In genomic region chr7:127479318-127480225, GRCm38 (mm10) we compare ENCODE assay signal across 8 mouse cellular contexts. TPM values are rescaled to one million over a fixed set of nuclear protein-coding genes. Genes with fewer than 3 reads are reported as not detected.
DNase-seq lines count a peak whose midpoint lies in the region; ATAC-seq and TF ChIP-seq lines count a peak whose summit lies in the region.

No protein-coding gene starts in this region.

- no peak for TF ChIP-seq CTCF in cerebellum, adult 2 months (IDR thresholded peaks at IDR 0.05; ENCODE audit: borderline replicate concordance, insufficient read depth, low read depth, low read length)
- TF ChIP-seq CTCF in G1E (IDR thresholded peaks at IDR 0.05; ENCODE audit: low read depth, low read length), result no peak

- H3K9me3 ChIP-seq in G1E (replicated peaks), result no peaks in the 10 kb centered on the region
- H3K9me3 ChIP-seq in forebrain, embryonic 15.5 days, result no peaks in the 10 kb centered on the region
- H3K9me3 ChIP-seq in intestine, embryonic 16.5 days (ENCODE audit: control insufficient read depth, low read length), result no peaks in the 10 kb centered on the region
- H3K9me3 ChIP-seq in stomach, embryonic 16.5 days (replicated peaks; ENCODE audit: control insufficient read depth, low read length), result no peaks in the 10 kb centered on the region

- peak overlapping the region; percentile 92 for H3K27ac ChIP-seq in cerebellum, adult 2 months (ENCODE audit: insufficient read depth, low read length)
- H3K27ac ChIP-seq in forebrain, embryonic 15.5 days (replicated peaks), result peak overlapping the region; percentile 99
- H3K27ac ChIP-seq in intestine, embryonic 16.5 days (ENCODE audit: low read length), result peak overlapping the region; percentile 98
- peak overlapping the region; percentile 99 for H3K27ac ChIP-seq in stomach, embryonic 16.5 days (ENCODE audit: low read length)

- 1% methylated on average over 47 of the region's 48 CpGs for WGBS in cerebellum, adult 2 months
- 6% methylated on average over 48 of the region's 48 CpGs for WGBS in forebrain, embryonic 15.5 days
- WGBS in intestine, embryonic 16.5 days, result 4% methylated on average over 47 of the region's 48 CpGs
- 3% methylated on average over 48 of the region's 48 CpGs for WGBS in stomach, embryonic 16.5 days

- H3K36me3 ChIP-seq in G1E (replicated peaks), result peaks cover 79% of the 10 kb centered on the region
- peaks cover 54% of the 10 kb centered on the region for H3K36me3 ChIP-seq in forebrain, embryonic 15.5 days
- peaks cover 25% of the 10 kb centered on the region for H3K36me3 ChIP-seq in intestine, embryonic 16.5 days (ENCODE audit: control insufficient read depth, insufficient read depth, low read length)
- H3K36me3 ChIP-seq in stomach, embryonic 16.5 days (ENCODE audit: control insufficient read depth, insufficient read depth, low read length), result peaks cover 23% of the 10 kb centered on the region

- H3K4me2 ChIP-seq in forebrain, embryonic 15.5 days (replicated peaks), result peak overlapping the region; percentile 87
- peak overlapping the region; percentile 95 for H3K4me2 ChIP-seq in intestine, embryonic 16.5 days (ENCODE audit: low read depth, low read length)
- peak overlapping the region; percentile 74 for H3K4me2 ChIP-seq in stomach, embryonic 16.5 days (ENCODE audit: low read depth, low read length)

- no peaks in the 10 kb centered on the region for H3K27me3 ChIP-seq in cerebellum, adult 2 months (ENCODE audit: control insufficient read depth, insufficient read depth, low read length)
- H3K27me3 ChIP-seq in G1E (ENCODE audit: insufficient read depth, low read length), result no peaks in the 10 kb centered on the region
- no peaks in the 10 kb centered on the region for H3K27me3 ChIP-seq in forebrain, embryonic 15.5 days
- no peaks in the 10 kb centered on the region for H3K27me3 ChIP-seq in intestine, embryonic 16.5 days (replicated peaks; ENCODE audit: control insufficient read depth, insufficient read depth, low read length)
- H3K27me3 ChIP-seq in stomach, embryonic 16.5 days (ENCODE audit: control insufficient read depth, insufficient read depth, low read length), result no peaks in the 10 kb centered on the region

- peak; percentile 31 to 54 for DNase-seq in cerebellum, adult 2 months
- DNase-seq in cerebellum, adult 9-10 months, result no peak
- peak; percentile 33 for DNase-seq in G1E (ENCODE audit: low spot score)
- DNase-seq in lung, postnatal 10 days, result peak; percentile 52

- TF ChIP-seq POLR2A in cerebellum, adult 2 months (IDR thresholded peaks at IDR 0.05; ENCODE audit: borderline replicate concordance, insufficient read depth, low read length), result 0 out of 2 replicates have a peak, but pooled peaks have one; percentile 9

- peaks cover 14% of the 10 kb centered on the region for H3K4me1 ChIP-seq in cerebellum, adult 2 months (ENCODE audit: control insufficient read depth, insufficient read depth, low read length)
- peaks cover 67% of the 10 kb centered on the region for H3K4me1 ChIP-seq in G1E (ENCODE audit: insufficient read depth, low read depth, low read length)
- peaks cover 33% of the 10 kb centered on the region for H3K4me1 ChIP-seq in forebrain, embryonic 15.5 days
- peaks cover 19% of the 10 kb centered on the region for H3K4me1 ChIP-seq in intestine, embryonic 16.5 days (ENCODE audit: control insufficient read depth, insufficient read depth, low read length)
- H3K4me1 ChIP-seq in stomach, embryonic 16.5 days (ENCODE audit: control insufficient read depth, insufficient read depth, low read length), result peaks cover 23% of the 10 kb centered on the region

- ATAC-seq in G1E (ENCODE audit: extremely low read depth, insufficient number of reproducible peaks, low FRiP score, poor library complexity, severe bottlenecking), result no peak
- no peak for ATAC-seq in forebrain, embryonic 15.5 days (replicated peaks)
- ATAC-seq in intestine, embryonic 16.5 days, result no peak
- no peak for ATAC-seq in stomach, embryonic 16.5 days (ENCODE audit: insufficient read depth, low FRiP score)
- no peak for ATAC-seq in frontal cortex, adult (ENCODE audit: low TSS enrichment)

- H3K9ac ChIP-seq in forebrain, embryonic 15.5 days (replicated peaks), result peak overlapping the region; percentile 92
- H3K9ac ChIP-seq in intestine, embryonic 16.5 days (ENCODE audit: low read depth, low read length), result peak overlapping the region; percentile 95
- H3K9ac ChIP-seq in stomach, embryonic 16.5 days (ENCODE audit: low read length), result peak overlapping the region; percentile 91

- peak overlapping the region; percentile 79 for H3K4me3 ChIP-seq in cerebellum, adult 2 months (replicated peaks; ENCODE audit: insufficient read depth, low read depth, low read length)
- H3K4me3 ChIP-seq in G1E (ENCODE audit: low read depth, low read length), result peak overlapping the region; percentile 94
- peak overlapping the region; percentile 80 for H3K4me3 ChIP-seq in forebrain, embryonic 15.5 days
- H3K4me3 ChIP-seq in intestine, embryonic 16.5 days (ENCODE audit: low read length), result peak overlapping the region; percentile 99
- H3K4me3 ChIP-seq in stomach, embryonic 16.5 days (replicated peaks; ENCODE audit: low read length), result peak overlapping the region; percentile 77

RNA-seq across cellular contexts. Expression of gene Fbrs, which starts 0.6 kb away (rescaled TPM):
- 35.5 and 37.2 TPM in 2 replicates for polyA plus RNA-seq in cerebellum, adult 2 months (2012; rRNA removed)
- total RNA-seq in G1E (2014; fragmentation: Nextera tagmentation), result 289 and 345 TPM in 2 replicates
- 13.5 and 16.3 TPM in 2 replicates for total RNA-seq in G1E (2017)
- 457 and 458 TPM in 2 replicates for polyA plus RNA-seq in G1E (2012)
- polyA plus RNA-seq in forebrain, embryonic 15.5 days (2015; fragmentation: Nextera tagmentation; extraction: Ambion mirVana), result 12.7 and 13.2 TPM in 2 replicates
- polyA plus RNA-seq in intestine, embryonic 16.5 days (2015; fragmentation: Nextera tagmentation; extraction: Ambion mirVana), result 8.0 and 8.9 TPM in 2 replicates
- polyA plus RNA-seq in stomach, embryonic 16.5 days (2015; fragmentation: Nextera tagmentation; extraction: Ambion mirVana), result 10.5 and 11.1 TPM in 2 replicates

RNA-seq across cellular contexts. Expression of gene Prr14, which starts 20.2 kb away (rescaled TPM):
- polyA plus RNA-seq in cerebellum, adult 2 months (2012; rRNA removed), result 57.9 and 66.1 TPM in 2 replicates
- total RNA-seq in G1E (2014; fragmentation: Nextera tagmentation) (115 and 137 TPM in 2 replicates), G1E (2017) (19.3 and 27.6 TPM in 2 replicates)
- polyA plus RNA-seq in G1E (2012), result 54.2 and 63.5 TPM in 2 replicates
- polyA plus RNA-seq in forebrain, embryonic 15.5 days (2015; fragmentation: Nextera tagmentation; extraction: Ambion mirVana), result 48.5 and 50.9 TPM in 2 replicates
- polyA plus RNA-seq in intestine, embryonic 16.5 days (2015; fragmentation: Nextera tagmentation; extraction: Ambion mirVana), result 36.2 and 39.8 TPM in 2 replicates
- polyA plus RNA-seq in stomach, embryonic 16.5 days (2015; fragmentation: Nextera tagmentation; extraction: Ambion mirVana), result 35.9 and 37.8 TPM in 2 replicates

RNA-seq across cellular contexts. Expression of gene Zfp689, which starts 30.6 kb away (rescaled TPM):
- 6.8 and 6.9 TPM in 2 replicates for polyA plus RNA-seq in cerebellum, adult 2 months (2012; rRNA removed)
- total RNA-seq in G1E (2014; fragmentation: Nextera tagmentation), result 6.1 and 7.1 TPM in 2 replicates
- total RNA-seq in G1E (2017), result 2.0 and 2.4 TPM in 2 replicates
- 12.7 and 16.7 TPM in 2 replicates for polyA plus RNA-seq in G1E (2012)
- 16.2 and 17.1 TPM in 2 replicates for polyA plus RNA-seq in forebrain, embryonic 15.5 days (2015; fragmentation: Nextera tagmentation; extraction: Ambion mirVana)
- polyA plus RNA-seq in intestine, embryonic 16.5 days (2015; fragmentation: Nextera tagmentation; extraction: Ambion mirVana), result 4.5 and 5.9 TPM in 2 replicates
- polyA plus RNA-seq in stomach, embryonic 16.5 days (2015; fragmentation: Nextera tagmentation; extraction: Ambion mirVana), result 5.0 and 5.8 TPM in 2 replicates

RNA-seq across cellular contexts. Expression of gene Srcap, which starts 32.2 kb away (rescaled TPM):
- polyA plus RNA-seq in cerebellum, adult 2 months (2012; rRNA removed), result 32.2 and 36.2 TPM in 2 replicates
- total RNA-seq in G1E (2014; fragmentation: Nextera tagmentation), result 79.0 and 107 TPM in 2 replicates
- 14.4 and 14.8 TPM in 2 replicates for total RNA-seq in G1E (2017)
- polyA plus RNA-seq in G1E (2012), result 35.7 and 48.5 TPM in 2 replicates
- 54.1 and 64.2 TPM in 2 replicates for polyA plus RNA-seq in forebrain, embryonic 15.5 days (2015; fragmentation: Nextera tagmentation; extraction: Ambion mirVana)
- 18.4 and 18.6 TPM in 2 replicates for polyA plus RNA-seq in intestine, embryonic 16.5 days (2015; fragmentation: Nextera tagmentation; extraction: Ambion mirVana)
- 20.3 and 32.4 TPM in 2 replicates for polyA plus RNA-seq in stomach, embryonic 16.5 days (2015; fragmentation: Nextera tagmentation; extraction: Ambion mirVana)

RNA-seq across cellular contexts. Expression of gene Gm42715, which starts 39.8 kb away (rescaled TPM):
- 18.6 and 19.5 TPM in 2 replicates for polyA plus RNA-seq in cerebellum, adult 2 months (2012; rRNA removed)
- total RNA-seq in G1E (2014; fragmentation: Nextera tagmentation) (70.0 and 72.9 TPM in 2 replicates), G1E (2017) (4.5 and 5.0 TPM in 2 replicates)
- 23.1 and 24.8 TPM in 2 replicates for polyA plus RNA-seq in G1E (2012)
- 17.2 and 17.7 TPM in 2 replicates for polyA plus RNA-seq in forebrain, embryonic 15.5 days (2015; fragmentation: Nextera tagmentation; extraction: Ambion mirVana)
- 10.8 and 11.3 TPM in 2 replicates for polyA plus RNA-seq in intestine, embryonic 16.5 days (2015; fragmentation: Nextera tagmentation; extraction: Ambion mirVana)
- polyA plus RNA-seq in stomach, embryonic 16.5 days (2015; fragmentation: Nextera tagmentation; extraction: Ambion mirVana), result 12.3 and 13.2 TPM in 2 replicates

Comparison
In these comparisons a context has a peak if more than half of its experiments do, and no peak if none do; other contexts are left out.
1. RNA of gene Fbrs, which starts 0.6 kb away (polyA plus RNA-seq): 457 to 458 TPM in G1E; 35.5 to 37.2 TPM in cerebellum, adult 2 months, 12.7 to 13.2 TPM in forebrain, embryonic 15.5 days, 10.5 to 11.1 TPM in stomach, embryonic 16.5 days and 8.0 to 8.9 TPM in intestine, embryonic 16.5 days; every median in the first group is over 10 times any median in the second.
2. Peak in every context shown above with its lines, with median percentiles within 50 percentile points of each other: H3K27ac ChIP-seq, H3K4me3 ChIP-seq, H3K4me2 ChIP-seq and H3K9ac ChIP-seq.